Mouse (Mus musculus) neural tube, embryonic 15.5 days (tissue): Measurements from ENCODE around the gene Trak2. TPM values are rescaled to one million over a fixed set of nuclear protein-coding genes. Genes with fewer than 3 reads are reported as not detected.
"Not testable (repeated sequence)": the region's sequence is repeated elsewhere in the genome, so short reads cannot be mapped to it uniquely, and the experiment has no call there.

ENCODE experiments used
- ATAC-seq: fragments of 200-750 bp; cut with Nextera tagmentation; 2 replicates; pipeline ENCODE4 v1.8.0; 2017; ENCODE audit warnings: mild to moderate bottlenecking, moderate TSS enrichment, moderate library complexity; ENCODE audit not compliant: low FRiP score
- H3K27ac ChIP-seq: fragments of 300-500 bp; sonication (generic); replicated peaks from 2 replicates; pipeline ENCODE4 v1.5.1; 2015; ENCODE audit warnings: mild to moderate bottlenecking, inconsistent platforms
- H3K27me3 ChIP-seq: fragments of 300-500 bp; sonication (generic); replicated peaks from 2 replicates; pipeline ENCODE4 v1.6.1; 2015; ENCODE audit warnings: inconsistent platforms
- H3K36me3 ChIP-seq: fragments of 300-500 bp; sonication (generic); 2 replicates; pipeline ENCODE4 v1.6.1; 2015; ENCODE audit warnings: inconsistent platforms
- H3K4me1 ChIP-seq: fragments of 300-500 bp; sonication (generic); 2 replicates; pipeline ENCODE4 v1.6.1; 2015; ENCODE audit warnings: inconsistent platforms
- H3K4me2 ChIP-seq: fragments of 300-500 bp; sonication (generic); 2 replicates; pipeline ENCODE4 v1.6.1; 2015; ENCODE audit warnings: inconsistent platforms, mild to moderate bottlenecking, moderate library complexity
- H3K4me3 ChIP-seq: fragments of 300-500 bp; sonication (generic); replicated peaks from 2 replicates; pipeline ENCODE4 v1.5.1; 2015; ENCODE audit warnings: mild to moderate bottlenecking, inconsistent platforms
- H3K9ac ChIP-seq: fragments of 300-500 bp; sonication (generic); replicated peaks from 2 replicates; pipeline ENCODE4 v1.6.1; 2015; ENCODE audit warnings: mild to moderate bottlenecking, inconsistent platforms
- H3K9me3 ChIP-seq: fragments of 300-500 bp; sonication (generic); replicated peaks from 2 replicates; pipeline ENCODE4 v1.6.1; 2016; ENCODE audit warnings: inconsistent platforms
- WGBS: fragments of 180-500 bp; shearing (Covaris S2); methylation state at CpG from one replicate; pipeline ENCODE4 v1.1.7; 2015; ENCODE audit warnings: mixed read lengths; 5-methylcytosine and 5-hydroxymethylcytosine counted together
- polyA plus RNA-seq: library from polyadenylated mRNA; unstranded; fragments of >200 nt; fragmentation: Nextera tagmentation; extraction: Ambion mirVana; gene quantifications from 2 replicates; pipeline ENCODE4 v1.2.1, GENCODE M21; 2015

Trak2 gene
- polyA plus RNA-seq, 1 experiment from 2014 or later, result 13.9 TPM

DNA sequence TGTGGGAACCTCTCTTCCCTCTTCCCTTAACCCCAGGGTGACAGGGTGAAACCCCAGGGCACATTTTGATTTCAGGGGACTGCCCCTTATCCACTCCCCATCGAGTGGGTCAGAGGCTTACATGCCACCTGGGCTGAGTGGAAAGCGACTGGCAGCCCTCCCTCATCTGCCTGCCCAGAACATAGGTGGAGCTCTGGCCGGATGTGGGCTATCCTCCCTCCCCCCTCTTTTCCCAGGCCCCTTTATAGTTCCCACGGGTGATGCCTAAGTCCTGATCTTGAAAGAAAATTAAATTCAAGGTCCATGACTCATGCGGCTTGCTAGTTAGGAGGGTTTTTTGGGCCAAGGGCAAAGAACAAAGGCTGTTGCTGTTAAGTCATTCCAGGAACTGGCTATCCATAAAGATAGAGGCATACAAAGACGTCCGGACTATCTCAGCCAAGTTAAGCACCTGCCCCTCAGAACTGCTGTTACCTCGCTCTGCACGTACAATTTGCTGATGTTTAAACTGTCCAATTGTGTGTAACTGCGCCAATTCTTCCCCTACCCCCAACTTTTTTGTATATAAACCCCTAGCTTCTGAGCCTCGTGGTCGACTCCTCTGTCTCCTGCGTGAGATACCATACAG, 113.4 kb downstream of the Trak2 start:
- not testable (repeated sequence) for H3K9ac ChIP-seq, H3K27me3 ChIP-seq, H3K36me3 ChIP-seq, H3K9me3 ChIP-seq, H3K4me2 ChIP-seq, H3K27ac ChIP-seq, H3K4me3 ChIP-seq, ATAC-seq, H3K4me1 ChIP-seq
- 82% methylated on average over 13 of the region's 13 CpGs for WGBS

GRCm38 (mm10) chr1:58859131-58859530, 114.1 kb downstream of the Trak2 start:
- H3K27me3 ChIP-seq, H3K36me3 ChIP-seq, H3K4me3 ChIP-seq, H3K9me3 ChIP-seq, H3K4me2 ChIP-seq, H3K4me1 ChIP-seq, H3K27ac ChIP-seq, ATAC-seq, H3K9ac ChIP-seq: not testable (repeated sequence)
- 71% methylated on average over 4 of the region's 4 CpGs for WGBS

- not testable (repeated sequence) for H3K27me3 ChIP-seq, H3K9ac ChIP-seq, H3K4me2 ChIP-seq, H3K36me3 ChIP-seq, H3K4me1 ChIP-seq, H3K4me3 ChIP-seq, H3K27ac ChIP-seq, ATAC-seq, H3K9me3 ChIP-seq
- 82% methylated on average over 3 of the region's 3 CpGs for WGBS
These were observed 116.4 kb downstream of the Trak2 start for GRCm38 (mm10) chr1:58856811-58857210.

Other genes starting within 250 kb of the Trak2 start
- gene Casp8, start 178.1 kb downstream of the Trak2 start, polyA plus RNA-seq, result 5.6 and 17.2 TPM in 2 replicates
- 86.3 and 103 TPM in 2 replicates for gene Stradb, start 92 bp upstream of the Trak2 start, polyA plus RNA-seq
- 0.15 TPM in 1 of 2 replicates, not detected in the other for gene C2cd6, start 121.5 kb upstream of the Trak2 start, polyA plus RNA-seq
- gene Tmem237, start 147.0 kb upstream of the Trak2 start, polyA plus RNA-seq, result 41.3 and 42.0 TPM in 2 replicates
- gene Mpp4, start 190.0 kb upstream of the Trak2 start, polyA plus RNA-seq, result 0.86 and 1.3 TPM in 2 replicates